Mouse (Mus musculus) liver, adult 2 months (tissue): ENCODE measurements at regions not wholly inside any gene's neighbourhood (a gene's known extent, or its start where the extent isn't known, plus 50 kb on each side); places are given as distances from the start of the nearest gene placed in this dataset.

Source experiments
- CTCF ChIP-seq: fragments of 200-500 bp; IDR thresholded peaks from 2 replicates; pipeline ENCODE4 v1.5.1; 2011; ENCODE audit warnings: low read depth, low read length, control low read depth
- POLR2A ChIP-seq: fragments of 200-500 bp; IDR thresholded peaks from 2 replicates; pipeline ENCODE4 v1.6.1; 2011; ENCODE audit warnings: low read length, control low read depth; ENCODE audit not compliant: insufficient read depth; ENCODE audit errors: extremely low read depth

DNA sequence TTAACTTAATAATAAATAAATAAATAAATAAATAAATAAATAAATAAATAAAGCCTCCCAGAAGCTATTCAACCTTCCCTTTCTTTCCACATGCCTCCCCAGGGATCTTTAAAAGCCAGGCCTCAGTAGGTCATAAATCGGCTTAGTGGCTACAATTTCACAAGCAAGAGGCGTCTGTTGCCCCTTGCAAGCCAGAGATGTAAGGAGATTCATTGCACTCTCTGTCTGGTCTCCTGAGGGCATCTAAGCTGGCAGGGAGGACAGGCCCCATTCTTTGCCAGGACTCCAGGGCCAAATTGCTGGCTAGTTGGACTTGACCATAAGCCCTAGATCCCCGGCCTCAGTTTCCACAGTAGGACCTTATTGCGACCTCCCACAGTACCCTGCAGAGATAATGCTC is 101.6 kb upstream of the Cachd1 start:
- no peak for TF ChIP-seq CTCF
- TF ChIP-seq POLR2A = no peak
